ENCODE assay signal across 11 mouse cellular contexts in genomic region chr12:99233386-99233785, GRCm38 (mm10).
DNase-seq lines count a peak whose midpoint lies in the region; ATAC-seq and TF ChIP-seq lines count a peak whose summit lies in the region.
"Had no signal": no experiment of that assay in that cellular context is flagged by ENCODE, and none has a peak within 500 bp of the region (broad histone marks: within the 10 kb centered on the region; RNA-seq: fewer than 3 reads in every experiment).

No protein-coding gene starts in this region.

- H3K27ac ChIP-seq in forebrain, embryonic 10.5 days: peak overlapping the region; percentile 76; the same call in 1 of the 2 replicates
- H3K27ac ChIP-seq in forebrain, postnatal 0 days (ENCODE audit: low read depth, low read length): no peak overlapping the region
- 0 out of 2 replicates have a peak overlapping the region, but pooled peaks have one; percentile 10 for H3K27ac ChIP-seq in layer of hippocampus, adult 2 months
- H3K27ac ChIP-seq in heart, postnatal 0 days (ENCODE audit: low read depth): peak overlapping the region; percentile 72

- no peak for TF ChIP-seq CTCF in forebrain, postnatal 0 days (IDR thresholded peaks at IDR 0.05; ENCODE audit: low read depth)
- no peak for TF ChIP-seq CTCF in layer of hippocampus, adult 2 months (conservative IDR thresholded peaks at IDR 0.05)
- TF ChIP-seq CTCF in heart, postnatal 0 days (IDR thresholded peaks at IDR 0.05; ENCODE audit: low read depth): no peak

- H3K4me1 ChIP-seq in forebrain, embryonic 10.5 days: peaks cover 88% of the 10 kb centered on the region
- H3K4me1 ChIP-seq in forebrain, postnatal 0 days (ENCODE audit: insufficient read depth): peaks cover 16% of the 10 kb centered on the region
- H3K4me1 ChIP-seq in heart, postnatal 0 days (ENCODE audit: control insufficient read depth, insufficient read depth): peaks cover 26% of the 10 kb centered on the region

- no peaks in the 10 kb centered on the region for H3K36me3 ChIP-seq in forebrain, embryonic 10.5 days (replicated peaks)
- no peaks in the 10 kb centered on the region for H3K36me3 ChIP-seq in forebrain, postnatal 0 days (ENCODE audit: insufficient read depth)
- no peaks in the 10 kb centered on the region for H3K36me3 ChIP-seq in heart, postnatal 0 days (replicated peaks; ENCODE audit: control insufficient read depth, insufficient read depth, low read length)

- no peak overlapping the region for H3K4me3 ChIP-seq in forebrain, embryonic 10.5 days
- H3K4me3 ChIP-seq in forebrain, postnatal 0 days (ENCODE audit: low read depth, low read length): no peak overlapping the region
- H3K4me3 ChIP-seq in layer of hippocampus, adult 2 months: no peak overlapping the region
- H3K4me3 ChIP-seq in heart, postnatal 0 days (ENCODE audit: low read depth, low read length): no peak overlapping the region
- H3K4me3 ChIP-seq: myocyte had no signal

- no peak for ATAC-seq in forebrain, postnatal 0 days
- no peak for ATAC-seq in heart, postnatal 0 days (ENCODE audit: insufficient read depth, low read depth)

- 74% methylated on average over 2 of the region's 2 CpGs for WGBS in forebrain, embryonic 10.5 days
- WGBS in forebrain, postnatal 0 days: 39% methylated on average over 2 of the region's 2 CpGs
- WGBS in heart, postnatal 0 days: 35% methylated on average over 2 of the region's 2 CpGs

- DNase-seq in forebrain, embryonic 10.5 days (ENCODE audit: extremely low spot score, low spot score): no peak
- no peak for DNase-seq in forebrain, postnatal 0 days
- no peak for DNase-seq in layer of hippocampus, adult 2 months (ENCODE audit: low spot score in 2 of 2)
- DNase-seq in layer of hippocampus, postnatal 10 days (ENCODE audit: low spot score in 2 of 2): no peak
- peak; percentile 70 to 71 for DNase-seq in cerebellum, postnatal 10 days
- no peak for DNase-seq in heart, postnatal 0 days (ENCODE audit: low spot score)
- no peak for DNase-seq in spleen, adult 18-20 months
- DNase-seq in frontal cortex, postnatal 36 days (ENCODE audit: low spot score in 2 of 2): no peak
- DNase-seq: B cell, adult 2 months; kidney, postnatal 4 days had no signal

- H3K9ac ChIP-seq in forebrain, postnatal 0 days: no peak overlapping the region
- H3K9ac ChIP-seq in heart, postnatal 0 days (replicated peaks; ENCODE audit: low read depth, low read length): no peak overlapping the region

- H3K27me3 ChIP-seq in forebrain, embryonic 10.5 days (ENCODE audit: poor library complexity, severe bottlenecking): no peaks in the 10 kb centered on the region
- H3K27me3 ChIP-seq in forebrain, postnatal 0 days (ENCODE audit: insufficient read depth, low read length): no peaks in the 10 kb centered on the region
- no peaks in the 10 kb centered on the region for H3K27me3 ChIP-seq in heart, postnatal 0 days (ENCODE audit: control insufficient read depth, insufficient read depth, low read length)

- no peak for TF ChIP-seq EP300 in heart, postnatal 0 days (IDR thresholded peaks at IDR 0.05; ENCODE audit: low read depth)

- no peaks in the 10 kb centered on the region for H3K9me3 ChIP-seq in forebrain, embryonic 10.5 days
- no peaks in the 10 kb centered on the region for H3K9me3 ChIP-seq in forebrain, postnatal 0 days (ENCODE audit: low read length)
- no peaks in the 10 kb centered on the region for H3K9me3 ChIP-seq in heart, postnatal 0 days (replicated peaks; ENCODE audit: control insufficient read depth, low read length)

- no peak overlapping the region for H3K4me2 ChIP-seq in forebrain, postnatal 0 days (ENCODE audit: low read depth)
- no peak overlapping the region for H3K4me2 ChIP-seq in heart, postnatal 0 days (ENCODE audit: low read depth, low read length)

Comparison
In these comparisons a context has a peak if more than half of its experiments do, and no peak if none do; other contexts are left out.
1. DNase-seq: peak in cerebellum, postnatal 10 days (2 of 2); none in forebrain, embryonic 10.5 days (single experiment), forebrain, postnatal 0 days (single experiment), layer of hippocampus, adult 2 months (0 of 2), layer of hippocampus, postnatal 10 days (0 of 2), heart, postnatal 0 days (single experiment), spleen, adult 18-20 months (0 of 2) and frontal cortex, postnatal 36 days (0 of 2).